In the genomic region with DNA sequence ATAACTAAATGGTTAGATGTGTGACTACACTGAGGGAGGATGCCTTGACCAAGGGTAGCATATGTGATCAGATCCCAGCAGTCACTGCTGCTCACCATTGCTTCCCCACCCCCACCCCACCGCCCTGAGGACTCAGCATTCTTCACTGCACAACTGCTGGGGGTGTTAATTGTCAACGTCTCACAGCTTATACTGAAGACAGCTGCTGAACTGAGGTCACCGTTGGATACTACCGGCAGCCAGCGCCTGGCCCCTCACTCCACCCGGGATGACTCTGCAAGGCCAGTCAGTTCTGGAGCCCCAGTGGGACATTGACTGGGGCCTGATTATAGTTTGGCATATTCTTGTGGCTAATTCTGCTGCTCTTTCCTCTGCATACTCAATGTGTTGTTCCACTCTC, we compare ENCODE assay signal across 10 mouse cellular contexts.
DNase-seq lines count a peak whose midpoint lies in the region; ATAC-seq and TF ChIP-seq lines count a peak whose summit lies in the region.
"Had no signal": no experiment of that assay in that cellular context is flagged by ENCODE, and none has a peak within 500 bp of the region (broad histone marks: within the 10 kb centered on the region; RNA-seq: fewer than 3 reads in every experiment).

No protein-coding gene starts in this region.

- no peak for TF ChIP-seq CTCF in forebrain, postnatal 0 days (IDR thresholded peaks at IDR 0.05; ENCODE audit: low read depth)

- no peak overlapping the region for H3K27ac ChIP-seq in forebrain, postnatal 0 days (ENCODE audit: low read depth, low read length)
- H3K27ac ChIP-seq in forebrain, embryonic 13.5 days: no peak overlapping the region
- peak overlapping the region; percentile 54; the same call in 1 of the 2 replicates for H3K27ac ChIP-seq in neural tube, embryonic 13.5 days (replicated peaks)
- no peak overlapping the region for H3K27ac ChIP-seq in hindbrain, embryonic 14.5 days
- H3K27ac ChIP-seq: macrophage had no signal

- H3K36me3 ChIP-seq in forebrain, postnatal 0 days (ENCODE audit: insufficient read depth): no peaks in the 10 kb centered on the region
- H3K36me3 ChIP-seq in forebrain, embryonic 13.5 days (ENCODE audit: poor library complexity, severe bottlenecking): no peaks in the 10 kb centered on the region
- no peaks in the 10 kb centered on the region for H3K36me3 ChIP-seq in neural tube, embryonic 13.5 days
- H3K36me3 ChIP-seq in hindbrain, embryonic 14.5 days (replicated peaks; ENCODE audit: control insufficient read depth, insufficient read depth): no peaks in the 10 kb centered on the region

- no peak for DNase-seq in forebrain, postnatal 0 days
- no peak for DNase-seq in neural tube, embryonic 10.5 days (ENCODE audit: extremely low spot score, low spot score)
- DNase-seq in hindbrain, embryonic 14.5 days (ENCODE audit: low spot score): no peak
- DNase-seq in adrenal gland, postnatal 36 days: no peak
- no peak for DNase-seq in kidney, adult 18-20 months
- no peak for DNase-seq in adrenal gland, postnatal 10 days
- DNase-seq: embryo, embryonic 11 days had no signal

- 0 out of 2 replicates have a peak, but pooled peaks have one; percentile 6 for ATAC-seq in forebrain, postnatal 0 days
- ATAC-seq in forebrain, embryonic 13.5 days: no peak
- no peak for ATAC-seq in neural tube, embryonic 13.5 days (ENCODE audit: low read depth)
- ATAC-seq in hindbrain, embryonic 14.5 days (ENCODE audit: low FRiP score): 0 out of 2 replicates have a peak, but pooled peaks have one; percentile 27

- WGBS in forebrain, postnatal 0 days: 56% methylated on average over 6 of the region's 6 CpGs
- 56% methylated on average over 6 of the region's 6 CpGs for WGBS in forebrain, embryonic 13.5 days
- 35% methylated on average over 6 of the region's 6 CpGs for WGBS in neural tube, embryonic 13.5 days
- 34% methylated on average over 6 of the region's 6 CpGs for WGBS in hindbrain, embryonic 14.5 days

- no peaks in the 10 kb centered on the region for H3K4me1 ChIP-seq in forebrain, postnatal 0 days (ENCODE audit: insufficient read depth)
- H3K4me1 ChIP-seq in forebrain, embryonic 13.5 days: peaks cover 7% of the 10 kb centered on the region; the same call in 1 of the 2 replicates
- peaks cover 32% of the 10 kb centered on the region for H3K4me1 ChIP-seq in neural tube, embryonic 13.5 days (replicated peaks)
- H3K4me1 ChIP-seq in hindbrain, embryonic 14.5 days (replicated peaks; ENCODE audit: control insufficient read depth, insufficient read depth, low read length): peaks cover 16% of the 10 kb centered on the region

- H3K9ac ChIP-seq in forebrain, postnatal 0 days: no peak overlapping the region
- H3K9ac ChIP-seq in forebrain, embryonic 13.5 days: no peak overlapping the region
- no peak overlapping the region for H3K9ac ChIP-seq in neural tube, embryonic 13.5 days
- no peak overlapping the region for H3K9ac ChIP-seq in hindbrain, embryonic 14.5 days

- no peaks in the 10 kb centered on the region for H3K27me3 ChIP-seq in forebrain, postnatal 0 days (ENCODE audit: insufficient read depth, low read length)
- H3K27me3 ChIP-seq in forebrain, embryonic 13.5 days: no peaks in the 10 kb centered on the region
- H3K27me3 ChIP-seq in neural tube, embryonic 13.5 days: no peaks in the 10 kb centered on the region
- H3K27me3 ChIP-seq in hindbrain, embryonic 14.5 days (ENCODE audit: control insufficient read depth, insufficient read depth, low read length): no peaks in the 10 kb centered on the region

- no peaks in the 10 kb centered on the region for H3K9me3 ChIP-seq in forebrain, postnatal 0 days (ENCODE audit: low read length)
- no peaks in the 10 kb centered on the region for H3K9me3 ChIP-seq in forebrain, embryonic 13.5 days (replicated peaks)
- H3K9me3 ChIP-seq in neural tube, embryonic 13.5 days: no peaks in the 10 kb centered on the region
- no peaks in the 10 kb centered on the region for H3K9me3 ChIP-seq in hindbrain, embryonic 14.5 days (ENCODE audit: control insufficient read depth, low read length)

- H3K4me2 ChIP-seq in forebrain, postnatal 0 days (ENCODE audit: low read depth): no peak overlapping the region
- H3K4me2 ChIP-seq in forebrain, embryonic 13.5 days: no peak overlapping the region
- H3K4me2 ChIP-seq in neural tube, embryonic 13.5 days: no peak overlapping the region
- no peak overlapping the region for H3K4me2 ChIP-seq in hindbrain, embryonic 14.5 days (replicated peaks)

- H3K4me3 ChIP-seq in forebrain, postnatal 0 days (ENCODE audit: low read depth, low read length): no peak overlapping the region
- H3K4me3 ChIP-seq in forebrain, embryonic 13.5 days: no peak overlapping the region
- H3K4me3 ChIP-seq in neural tube, embryonic 13.5 days: no peak overlapping the region
- no peak overlapping the region for H3K4me3 ChIP-seq in hindbrain, embryonic 14.5 days (replicated peaks; ENCODE audit: low read length)

Comparison
In these comparisons a context has a peak if more than half of its experiments do, and no peak if none do; other contexts are left out.
1. ATAC-seq: peak in forebrain, postnatal 0 days (single experiment) and hindbrain, embryonic 14.5 days (single experiment); none in forebrain, embryonic 13.5 days (single experiment) and neural tube, embryonic 13.5 days (single experiment).